Mouse (Mus musculus) urinary bladder, postnatal 4 days (tissue): Measurements from ENCODE around the gene Ankrd13a.

Source experiments
- DNase-seq, 2 experiments: peaks; one replicate each; pipeline ENCODE4 v3.0.0; 2021 to 2022; ENCODE audit warnings: low spot score in 2 of 2

The Ankrd13a gene

GRCm38 (mm10) chr5:114774403-114775051 lies at the start of gene Ankrd13a:
Ankrd13a (plus strand) TSS chr5:114774677.
- peak; percentile 88 to 90 for DNase-seq

DNA sequence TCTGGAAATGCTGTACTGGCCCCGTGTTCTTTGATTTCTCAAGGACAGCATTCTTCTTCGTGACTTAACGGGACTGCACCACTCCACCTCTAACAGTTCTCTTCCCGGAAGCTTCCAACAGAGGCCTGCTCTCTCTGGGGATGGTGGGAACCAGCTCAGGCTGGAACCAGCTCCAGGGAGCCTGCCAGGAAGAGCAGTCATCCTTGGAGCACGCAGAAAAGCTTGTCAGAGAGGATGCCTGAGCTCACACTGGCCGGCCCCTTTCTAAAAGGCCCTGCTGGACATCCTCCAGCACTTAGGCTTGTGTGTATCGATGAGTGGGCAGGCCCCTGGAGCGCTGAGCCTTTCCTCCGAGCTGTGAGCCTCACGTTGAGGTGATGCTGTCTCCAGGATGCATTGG lies 46.3 kb upstream of the Ankrd13a start:
- peak in 1 of 2 experiments; percentile 50 for DNase-seq

GRCm38 (mm10) chr5:114730129-114730528 lies 44.3 kb upstream of the Ankrd13a start:
- DNase-seq = no peak

GRCm38 (mm10) chr5:114731498-114731897 lies 43.0 kb upstream of the Ankrd13a start:
- no peak for DNase-seq

- DNase-seq = no peak
Measured at GRCm38 (mm10) chr5:114731969-114732368, 42.5 kb upstream of the Ankrd13a start.

- DNase-seq = no peak
Measured at GRCm38 (mm10) chr5:114733606-114734005, 40.9 kb upstream of the Ankrd13a start.

- DNase-seq = no peak
Measured at GRCm38 (mm10) chr5:114737090-114737887, 37.2 kb upstream of the Ankrd13a start.

- DNase-seq = no peak
Measured at GRCm38 (mm10) chr5:114738707-114739241, 35.7 kb upstream of the Ankrd13a start.

DNA sequence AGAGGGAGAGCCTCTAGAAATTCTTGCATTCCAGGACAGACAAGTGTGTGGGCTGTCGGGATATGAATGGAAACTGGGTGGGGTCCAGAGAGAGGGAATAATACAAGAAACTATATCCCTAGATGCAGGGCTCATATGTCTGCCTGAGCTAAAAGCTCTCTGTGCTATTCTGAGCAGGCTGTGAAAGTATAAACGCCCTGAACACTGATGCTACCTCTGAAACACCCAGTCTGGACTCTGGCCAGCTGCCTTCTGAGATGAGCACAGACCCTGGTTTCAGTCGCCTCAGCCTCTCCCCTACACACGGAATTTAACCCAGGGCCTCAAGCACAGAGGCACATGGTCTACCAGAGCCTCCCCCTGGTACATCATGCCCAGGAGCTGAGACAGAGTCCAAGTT lies 33.9 kb upstream of the Ankrd13a start:
- DNase-seq = no peak

GRCm38 (mm10) chr5:114742572-114742971 lies 31.9 kb upstream of the Ankrd13a start:
- DNase-seq = no peak

GRCm38 (mm10) chr5:114742998-114743696 lies 31.3 kb upstream of the Ankrd13a start:
- DNase-seq = no peak

- no peak for DNase-seq
Measured at GRCm38 (mm10) chr5:114743697-114744090, 30.8 kb upstream of the Ankrd13a start.

DNA sequence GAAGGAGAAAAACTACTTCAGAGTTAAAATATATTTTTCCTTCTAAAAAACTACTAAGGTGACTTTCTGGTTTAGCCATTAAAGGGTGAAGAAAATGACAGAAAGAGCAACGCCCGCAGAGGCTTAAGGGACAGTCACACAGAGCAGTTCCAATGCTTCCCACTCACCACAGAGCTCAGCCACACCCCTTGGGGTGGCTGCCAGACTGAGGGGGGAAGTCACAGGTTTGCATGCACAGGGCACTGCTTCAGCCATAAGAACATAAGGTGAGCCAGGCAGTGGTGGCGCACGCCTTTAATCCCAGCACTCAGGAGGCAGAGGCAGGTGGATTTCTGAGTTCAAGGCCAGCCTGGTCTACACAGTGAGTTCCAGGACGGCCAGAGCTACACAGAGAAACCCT lies 28.9 kb upstream of the Ankrd13a start:
- DNase-seq = no peak

DNA sequence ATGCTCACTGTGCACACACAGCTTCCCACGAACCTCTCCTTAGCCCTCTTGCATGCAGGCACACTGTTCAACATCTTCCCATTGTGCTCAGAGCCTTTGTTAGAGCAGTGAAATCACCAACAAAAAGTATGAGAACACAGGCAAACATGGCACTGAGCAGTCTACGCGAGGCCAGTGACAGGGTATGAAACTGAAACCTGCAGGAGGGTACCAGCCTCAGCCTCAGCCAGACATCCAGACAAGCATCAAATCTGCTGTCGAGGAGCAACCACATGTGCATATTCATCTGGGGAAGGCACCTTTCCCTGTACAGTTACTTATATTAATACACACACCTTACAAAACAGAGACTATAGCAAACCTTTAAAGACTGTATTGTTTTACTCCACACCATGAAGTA lies 27.6 kb upstream of the Ankrd13a start:
- DNase-seq = no peak

GRCm38 (mm10) chr5:114747521-114747920 lies 27.0 kb upstream of the Ankrd13a start:
- no peak for DNase-seq

DNA sequence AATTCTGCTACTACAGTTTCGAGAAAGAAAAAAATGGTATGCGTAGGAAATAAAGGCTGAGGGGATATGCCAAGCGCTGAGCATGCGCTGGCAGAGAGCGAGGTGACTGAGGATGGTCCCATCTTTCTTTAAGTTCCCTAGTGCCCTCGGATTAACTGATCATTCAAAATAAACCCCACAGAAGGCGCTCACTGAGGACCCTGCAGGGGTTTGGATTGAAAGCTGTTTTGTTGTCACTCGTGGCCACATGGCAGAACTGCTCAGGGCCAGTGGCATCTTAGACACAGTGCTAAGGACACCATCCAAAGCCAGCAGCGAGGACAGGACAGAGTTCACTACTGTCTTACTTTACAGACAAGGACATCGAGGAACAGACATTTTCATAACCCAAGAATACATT lies 24.2 kb upstream of the Ankrd13a start:
- DNase-seq = no peak

DNA sequence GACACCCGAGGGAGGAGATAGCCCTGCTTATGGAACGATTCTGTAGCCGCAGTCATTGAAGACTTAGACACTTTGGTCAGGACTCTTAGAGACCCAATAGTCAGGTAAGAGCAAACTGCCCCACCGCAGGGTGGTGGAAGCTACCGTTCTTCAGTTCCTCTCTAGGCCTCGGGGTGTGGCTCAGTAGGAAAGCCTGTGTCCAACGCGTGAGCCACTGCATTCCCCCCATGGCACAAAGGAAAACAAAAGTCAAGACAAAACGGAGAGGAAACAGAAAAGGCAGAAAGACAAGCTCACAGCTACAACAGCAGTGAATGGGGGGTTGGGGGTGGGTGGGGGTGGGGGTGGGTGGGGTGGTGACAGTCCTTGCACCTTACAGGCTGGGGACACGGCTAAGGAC lies 22.1 kb upstream of the Ankrd13a start:
- DNase-seq = no peak

DNA sequence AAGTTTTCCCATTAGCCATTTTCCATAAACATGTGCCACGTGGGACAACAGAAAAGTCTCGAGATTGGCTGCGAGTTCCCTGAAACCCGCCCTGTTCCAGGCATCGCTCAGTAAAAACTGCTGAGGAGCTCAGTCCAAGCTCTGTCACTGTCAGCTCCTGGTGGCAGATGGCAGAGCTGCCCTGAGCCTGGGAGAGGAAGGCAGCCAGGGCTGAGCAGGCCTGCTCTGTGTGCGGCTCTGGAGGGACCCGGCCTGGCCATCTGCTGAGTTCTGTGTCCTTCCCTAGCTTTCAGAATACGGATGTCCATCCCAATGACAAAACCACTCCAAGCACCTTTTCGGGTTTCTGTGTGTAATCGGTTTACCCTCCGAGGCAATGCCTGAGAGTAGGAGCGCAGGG lies 21.1 kb upstream of the Ankrd13a start:
- no peak for DNase-seq

GRCm38 (mm10) chr5:114759536-114760090 lies 14.9 kb upstream of the Ankrd13a start:
- DNase-seq = no peak

GRCm38 (mm10) chr5:114761980-114762379 lies 12.5 kb upstream of the Ankrd13a start:
- no peak for DNase-seq

- no peak for DNase-seq
Measured at GRCm38 (mm10) chr5:114764812-114765735, 9.4 kb upstream of the Ankrd13a start.
